Mouse (Mus musculus) telencephalon, adult 2 months (tissue): ENCODE data around the gene Hhipl1.

Experiments
- DNase-seq: peaks from one replicate; pipeline ENCODE4 v3.0.0-alpha.2; 2011; ENCODE audit warnings: low read depth, low spot score

Hhipl1 gene

GRCm38 (mm10) chr12:108305812-108306794, at the start of gene Hhipl1:
Gene Hhipl1, plus strand, starts transcription at chr12:108306270.
- DNase-seq = no peak

GRCm38 (mm10) chr12:108256734-108257133, 49.3 kb upstream of the Hhipl1 start:
- no peak for DNase-seq

GRCm38 (mm10) chr12:108259322-108260049, 46.6 kb upstream of the Hhipl1 start:
- no peak for DNase-seq

- no peak for DNase-seq
These were observed 45.1 kb upstream of the Hhipl1 start for GRCm38 (mm10) chr12:108260950-108261349.

- DNase-seq = no peak
These were observed 41.2 kb upstream of the Hhipl1 start for GRCm38 (mm10) chr12:108264918-108265317.

- DNase-seq = no peak
These were observed 40.0 kb upstream of the Hhipl1 start for GRCm38 (mm10) chr12:108265831-108266619.

GRCm38 (mm10) chr12:108267653-108268052, 38.4 kb upstream of the Hhipl1 start:
- DNase-seq = no peak

GRCm38 (mm10) chr12:108268970-108269369, 37.1 kb upstream of the Hhipl1 start:
- no peak for DNase-seq

- no peak for DNase-seq
These were observed 36.4 kb upstream of the Hhipl1 start for GRCm38 (mm10) chr12:108269699-108270098.

- DNase-seq = no peak
These were observed 35.7 kb upstream of the Hhipl1 start for GRCm38 (mm10) chr12:108270240-108270919.

GRCm38 (mm10) chr12:108271351-108272142, 34.5 kb upstream of the Hhipl1 start:
- no peak for DNase-seq

GRCm38 (mm10) chr12:108272143-108272635, 33.9 kb upstream of the Hhipl1 start:
- DNase-seq = no peak

- DNase-seq = no peak
These were observed 32.4 kb upstream of the Hhipl1 start for GRCm38 (mm10) chr12:108273466-108274312.

GRCm38 (mm10) chr12:108274313-108274595, 31.8 kb upstream of the Hhipl1 start:
- DNase-seq = no peak

GRCm38 (mm10) chr12:108274661-108275507, 31.2 kb upstream of the Hhipl1 start, which contains the start of gene Ccdc85c:
Gene Ccdc85c, minus strand, starts transcription at chr12:108275425.
- DNase-seq = no peak

- peak; percentile 95 for DNase-seq
These were observed 30.6 kb upstream of the Hhipl1 start for GRCm38 (mm10) chr12:108275508-108275890.

- no peak for DNase-seq
These were observed 29.9 kb upstream of the Hhipl1 start for GRCm38 (mm10) chr12:108275920-108276822.
